ENCODE assay signal across 10 mouse cellular contexts in genomic region chr9:45815525-45815924, GRCm38 (mm10). TPM values are rescaled to one million over a fixed set of nuclear protein-coding genes. Genes with fewer than 3 reads are reported as not detected.
DNase-seq lines count a peak whose midpoint lies in the region; ATAC-seq lines count a peak whose summit lies in the region.
"Had no signal": no experiment of that assay in that cellular context is flagged by ENCODE, and none has a peak within 500 bp of the region (broad histone marks: within the 10 kb centered on the region; RNA-seq: fewer than 3 reads in every experiment).

No protein-coding gene starts in this region.

- H3K9ac ChIP-seq in hindbrain, embryonic 15.5 days, result no peak overlapping the region
- H3K9ac ChIP-seq in hindbrain, embryonic 11.5 days (ENCODE audit: low read depth, low read length), result no peak overlapping the region
- no peak overlapping the region; the same call in 1 of the 2 replicates for H3K9ac ChIP-seq in forebrain, embryonic 16.5 days (replicated peaks; ENCODE audit: low read depth, low read length)

- DNase-seq in hindbrain, embryonic 11.5 days (ENCODE audit: low spot score), result no peak
- DNase-seq in large intestine, adult 2 months (ENCODE audit: low read depth, low spot score), result peak; percentile 19
- no peak for DNase-seq in cerebellum, postnatal 25 days
- no peak for DNase-seq in urinary bladder, adult 2 months (ENCODE audit: low spot score)
- no peak for DNase-seq in frontal cortex, postnatal 36 days (ENCODE audit: low spot score in 2 of 2)

- no peaks in the 10 kb centered on the region; the same call in 1 of the 2 replicates for H3K4me1 ChIP-seq in hindbrain, embryonic 15.5 days (replicated peaks)
- no peaks in the 10 kb centered on the region for H3K4me1 ChIP-seq in hindbrain, embryonic 11.5 days (replicated peaks; ENCODE audit: control insufficient read depth, insufficient read depth, low read length)
- peaks cover 13% of the 10 kb centered on the region for H3K4me1 ChIP-seq in forebrain, embryonic 16.5 days (replicated peaks; ENCODE audit: control insufficient read depth, insufficient read depth, low read length)
- H3K4me1 ChIP-seq: midbrain, embryonic 10.5 days had no signal

- no peak overlapping the region for H3K4me3 ChIP-seq in hindbrain, embryonic 15.5 days
- H3K4me3 ChIP-seq in hindbrain, embryonic 11.5 days (ENCODE audit: low read depth, low read length), result no peak overlapping the region
- no peak overlapping the region for H3K4me3 ChIP-seq in forebrain, embryonic 16.5 days (replicated peaks; ENCODE audit: low read length)
- H3K4me3 ChIP-seq: midbrain, embryonic 10.5 days had no signal

- H3K27ac ChIP-seq in hindbrain, embryonic 15.5 days (replicated peaks), result peak overlapping the region; percentile 63; the same call in 1 of the 2 replicates
- H3K27ac ChIP-seq in hindbrain, embryonic 11.5 days (ENCODE audit: low read depth, low read length), result no peak overlapping the region
- peak overlapping the region; percentile 68 for H3K27ac ChIP-seq in forebrain, embryonic 16.5 days (ENCODE audit: low read length)
- H3K27ac ChIP-seq: midbrain, embryonic 10.5 days had no signal

- H3K27me3 ChIP-seq in hindbrain, embryonic 15.5 days, result no peaks in the 10 kb centered on the region
- no peaks in the 10 kb centered on the region for H3K27me3 ChIP-seq in hindbrain, embryonic 11.5 days (ENCODE audit: control insufficient read depth, insufficient read depth, low read length)
- H3K27me3 ChIP-seq in forebrain, embryonic 16.5 days (replicated peaks; ENCODE audit: control insufficient read depth, insufficient read depth, low read length), result no peaks in the 10 kb centered on the region
- H3K27me3 ChIP-seq: CH12.LX had no signal

- H3K9me3 ChIP-seq in hindbrain, embryonic 15.5 days, result no peaks in the 10 kb centered on the region
- H3K9me3 ChIP-seq in hindbrain, embryonic 11.5 days (ENCODE audit: control insufficient read depth, low read length), result no peaks in the 10 kb centered on the region
- no peaks in the 10 kb centered on the region for H3K9me3 ChIP-seq in forebrain, embryonic 16.5 days (ENCODE audit: control insufficient read depth, low read length)
- H3K9me3 ChIP-seq: midbrain, embryonic 10.5 days had no signal

- 85% methylated on average over 10 of the region's 10 CpGs for WGBS in hindbrain, embryonic 15.5 days
- WGBS in hindbrain, embryonic 11.5 days, result 92% methylated on average over 10 of the region's 10 CpGs
- 86% methylated on average over 10 of the region's 10 CpGs for WGBS in forebrain, embryonic 16.5 days
- 43% methylated on average over 10 of the region's 10 CpGs for WGBS in large intestine, adult 2 months

- no peak overlapping the region for H3K4me2 ChIP-seq in hindbrain, embryonic 15.5 days
- H3K4me2 ChIP-seq in hindbrain, embryonic 11.5 days (replicated peaks; ENCODE audit: low read depth, low read length), result no peak overlapping the region
- no peak overlapping the region for H3K4me2 ChIP-seq in forebrain, embryonic 16.5 days (ENCODE audit: low read length)

- 0 out of 2 replicates have a peak, but pooled peaks cover 5% of the 10 kb centered on the region for H3K36me3 ChIP-seq in hindbrain, embryonic 15.5 days
- no peaks in the 10 kb centered on the region for H3K36me3 ChIP-seq in hindbrain, embryonic 11.5 days (ENCODE audit: control insufficient read depth, insufficient read depth, low read length)
- H3K36me3 ChIP-seq in forebrain, embryonic 16.5 days (ENCODE audit: control insufficient read depth, insufficient read depth), result no peaks in the 10 kb centered on the region

- no peak for ATAC-seq in hindbrain, embryonic 15.5 days (ENCODE audit: low FRiP score, low read depth)
- ATAC-seq in hindbrain, embryonic 11.5 days (ENCODE audit: low FRiP score), result no peak
- peak; percentile 36; the same call in 1 of the 2 replicates for ATAC-seq in forebrain, embryonic 16.5 days
- peak; percentile 31; the same call in 1 of the 2 replicates for ATAC-seq in monocyte, adult 5-6 weeks (replicated peaks; ENCODE audit: insufficient number of reproducible peaks, low FRiP score, low TSS enrichment, poor library complexity, severe bottlenecking)

RNA-seq across cellular contexts. Expression of gene Cep164, which starts 13.0 kb away (rescaled TPM):
- 14.8 and 14.9 TPM in 2 replicates for polyA plus RNA-seq in hindbrain, embryonic 15.5 days (2015; fragmentation: Nextera tagmentation; extraction: Ambion mirVana)
- 12.9 and 19.5 TPM in 2 replicates for polyA plus RNA-seq in hindbrain, embryonic 11.5 days (2014; fragmentation: Nextera tagmentation; extraction: Ambion mirVana)
- 11.6 and 17.9 TPM in 2 replicates for polyA plus RNA-seq in forebrain, embryonic 16.5 days (2015; fragmentation: Nextera tagmentation; extraction: Ambion mirVana)
- polyA plus RNA-seq in large intestine, adult 2 months (2012; rRNA removed), result 9.2 and 13.1 TPM in 2 replicates
- 10.6 to 16.4 TPM (median 13.0 TPM) in 3 replicates for total RNA-seq in monocyte, adult 5-6 weeks (2017)
- 28.5 and 31.6 TPM in 2 replicates for polyA plus RNA-seq in urinary bladder, adult 2 months (2012; rRNA removed)

RNA-seq across cellular contexts. Expression of gene Bace1, which starts 22.9 kb away (rescaled TPM):
- 52.2 and 53.1 TPM in 2 replicates for polyA plus RNA-seq in hindbrain, embryonic 15.5 days (2015; fragmentation: Nextera tagmentation; extraction: Ambion mirVana)
- 29.6 and 31.1 TPM in 2 replicates for polyA plus RNA-seq in hindbrain, embryonic 11.5 days (2014; fragmentation: Nextera tagmentation; extraction: Ambion mirVana)
- polyA plus RNA-seq in forebrain, embryonic 16.5 days (2015; fragmentation: Nextera tagmentation; extraction: Ambion mirVana), result 46.9 and 51.7 TPM in 2 replicates
- polyA plus RNA-seq in large intestine, adult 2 months (2012; rRNA removed), result 4.4 and 6.2 TPM in 2 replicates
- total RNA-seq in monocyte, adult 5-6 weeks (2017), result 0.29 to 1.1 TPM (median 0.43 TPM) in 3 replicates
- 25.3 and 31.7 TPM in 2 replicates for polyA plus RNA-seq in urinary bladder, adult 2 months (2012; rRNA removed)

Comparison
In these comparisons a context has a peak if more than half of its experiments do, and no peak if none do; other contexts are left out.
1. ATAC-seq: peak in forebrain, embryonic 16.5 days (single experiment) and monocyte, adult 5-6 weeks (single experiment); none in hindbrain, embryonic 15.5 days (single experiment) and hindbrain, embryonic 11.5 days (single experiment).